Comparison of ENCODE assay signal across 10 mouse cellular contexts in the genomic region with DNA sequence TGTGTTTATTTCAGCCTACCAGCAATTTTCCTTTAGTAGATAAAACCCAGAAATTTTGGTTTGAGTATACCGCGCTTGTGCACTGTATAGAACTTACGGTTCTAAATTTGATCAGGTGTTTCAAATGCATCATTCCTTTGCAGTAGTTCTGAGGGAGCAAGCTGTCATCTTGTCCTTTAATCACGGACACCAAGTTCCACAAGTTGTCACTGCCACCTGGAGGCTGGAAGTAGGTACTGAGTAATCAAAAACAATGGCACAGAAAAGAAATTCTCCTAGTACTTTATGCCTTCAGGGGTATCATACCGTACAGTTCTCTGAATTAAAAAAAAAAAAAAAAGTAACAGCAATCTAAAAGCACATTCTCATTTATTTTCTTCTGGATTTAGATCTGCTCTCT.
A peak's percentile ranks its signal among the peaks of the same experiment; 100 is the strongest.
DNase-seq lines count a peak whose midpoint lies in the region; ATAC-seq and TF ChIP-seq lines count a peak whose summit lies in the region.
"Had no signal": no experiment of that assay in that cellular context is flagged by ENCODE, and none has a peak within 500 bp of the region (broad histone marks: within the 10 kb centered on the region; RNA-seq: fewer than 3 reads in every experiment).

No protein-coding gene starts in this region.

- H3K36me3 ChIP-seq in thymus, adult 2 months (ENCODE audit: control insufficient read depth, insufficient read depth, low read length): no peaks in the 10 kb centered on the region
- H3K36me3 ChIP-seq in hindbrain, embryonic 13.5 days: peaks cover 4% of the 10 kb centered on the region
- H3K36me3 ChIP-seq: neural tube, embryonic 12.5 days had no signal

- no peak overlapping the region for H3K4me3 ChIP-seq in thymus, adult 2 months (ENCODE audit: control insufficient read depth, insufficient read depth, low read length)
- H3K4me3 ChIP-seq in embryonic fibroblast, embryonic 13.5 days (ENCODE audit: insufficient read depth, low read length): no peak overlapping the region
- H3K4me3 ChIP-seq in hindbrain, embryonic 13.5 days: no peak overlapping the region
- H3K4me3 ChIP-seq: erythroblast, embryonic 14.5 days; neural tube, embryonic 12.5 days had no signal

- peak; percentile 22 for DNase-seq in thymus, adult 2 months
- DNase-seq in thymus, adult 18-20 months: no peak
- DNase-seq in brain, adult 2 months (ENCODE audit: low read depth, low spot score): peak; percentile 82
- peak; percentile 6 to 35 for DNase-seq in layer of hippocampus, postnatal 36 days
- peak; percentile 16 for DNase-seq in thymus, postnatal 14 days

- H3K4me1 ChIP-seq in thymus, adult 2 months (replicated peaks; ENCODE audit: control insufficient read depth, insufficient read depth, low read length): no peaks in the 10 kb centered on the region
- no peaks in the 10 kb centered on the region for H3K4me1 ChIP-seq in embryonic fibroblast, embryonic 13.5 days (ENCODE audit: control insufficient read depth, insufficient read depth, low read length)
- H3K4me1 ChIP-seq in hindbrain, embryonic 13.5 days (replicated peaks): no peaks in the 10 kb centered on the region
- H3K4me1 ChIP-seq: neural tube, embryonic 12.5 days had no signal

- no peak overlapping the region for H3K27ac ChIP-seq in thymus, adult 2 months (ENCODE audit: control insufficient read depth, insufficient read depth, low read length)
- no peak overlapping the region for H3K27ac ChIP-seq in embryonic fibroblast, embryonic 13.5 days (ENCODE audit: insufficient read depth, low read length)
- H3K27ac ChIP-seq in hindbrain, embryonic 13.5 days: no peak overlapping the region
- H3K27ac ChIP-seq: neural tube, embryonic 12.5 days had no signal

- no peak for TF ChIP-seq CTCF in thymus, adult 2 months (IDR thresholded peaks at IDR 0.05; ENCODE audit: borderline replicate concordance, control insufficient read depth, extremely low read depth, insufficient read depth, low read length, poor library complexity)
- peak; percentile 38; the same call in 1 of the 2 replicates for TF ChIP-seq CTCF in embryonic fibroblast, embryonic 13.5 days (IDR thresholded peaks at IDR 0.05; ENCODE audit: borderline replicate concordance, insufficient read depth, low read length)

- no peaks in the 10 kb centered on the region for H3K9me3 ChIP-seq in hindbrain, embryonic 13.5 days
- H3K9me3 ChIP-seq: neural tube, embryonic 12.5 days had no signal

- H3K9ac ChIP-seq in hindbrain, embryonic 13.5 days: no peak overlapping the region
- H3K9ac ChIP-seq: neural tube, embryonic 12.5 days had no signal

- no peaks in the 10 kb centered on the region for H3K27me3 ChIP-seq in thymus, adult 2 months (ENCODE audit: control insufficient read depth, insufficient read depth, low read length)
- H3K27me3 ChIP-seq in hindbrain, embryonic 13.5 days: no peaks in the 10 kb centered on the region
- H3K27me3 ChIP-seq: neural tube, embryonic 12.5 days had no signal

- H3K4me2 ChIP-seq in hindbrain, embryonic 13.5 days: no peak overlapping the region
- H3K4me2 ChIP-seq: neural tube, embryonic 12.5 days had no signal

- TF ChIP-seq POLR2A in thymus, adult 2 months (IDR thresholded peaks at IDR 0.05; ENCODE audit: control insufficient read depth, extremely low read depth, insufficient read depth, low read length, poor library complexity): no peak
- no peak for TF ChIP-seq POLR2A in embryonic fibroblast, embryonic 13.5 days (IDR thresholded peaks at IDR 0.05; ENCODE audit: low read depth, low read length)

- peak; percentile 63 for ATAC-seq in hindbrain, embryonic 13.5 days (ENCODE audit: low FRiP score)
- ATAC-seq in megakaryocyte-erythroid progenitor cell, adult 5-6 weeks (replicated peaks; ENCODE audit: low FRiP score, low TSS enrichment, poor library complexity, severe bottlenecking): peak; percentile 98

- 34% methylated on average over 5 of the region's 5 CpGs for WGBS in thymus, adult 2 months
- 46% methylated on average over 5 of the region's 5 CpGs for WGBS in hindbrain, embryonic 13.5 days

Comparison
In these comparisons a context has a peak if more than half of its experiments do, and no peak if none do; other contexts are left out.
1. DNase-seq: peak in thymus, adult 2 months (single experiment), brain, adult 2 months (single experiment), layer of hippocampus, postnatal 36 days (2 of 2) and thymus, postnatal 14 days (single experiment); none in thymus, adult 18-20 months (0 of 2).